In genomic region chr5:114286102-114286501, GRCm38 (mm10) we compare ENCODE assay signal across 20 mouse cellular contexts. TPM values are rescaled to one million over a fixed set of nuclear protein-coding genes. Genes with fewer than 3 reads are reported as not detected.
DNase-seq lines count a peak whose midpoint lies in the region; ATAC-seq and TF ChIP-seq lines count a peak whose summit lies in the region.
"Had no signal": no experiment of that assay in that cellular context is flagged by ENCODE, and none has a peak within 500 bp of the region (broad histone marks: within the 10 kb centered on the region; RNA-seq: fewer than 3 reads in every experiment).

No protein-coding gene starts in this region.

- peak; percentile 44 for TF ChIP-seq CTCF in forebrain, postnatal 0 days (IDR thresholded peaks at IDR 0.05; ENCODE audit: low read depth)
- TF ChIP-seq CTCF in liver, embryonic 14.5 days (IDR thresholded peaks at IDR 0.05; ENCODE audit: low read depth), result peak; percentile 73
- peak; percentile 39 to 45; a peak in 3 of 4 replicates for TF ChIP-seq CTCF in CH12.LX (conservative IDR thresholded peaks at IDR 0.05 in 1 of 2, IDR thresholded peaks at IDR 0.05 in 1 of 2; ENCODE audit: low read depth in 2 of 2, low read length in 2 of 2)
- TF ChIP-seq CTCF in brain, embryonic 14.5 days (IDR thresholded peaks at IDR 0.05; ENCODE audit: borderline replicate concordance, extremely low read depth, insufficient read depth, insufficient read length), result peak; percentile 55

- no peak overlapping the region for H3K27ac ChIP-seq in forebrain, postnatal 0 days (ENCODE audit: low read depth, low read length)
- no peak overlapping the region for H3K27ac ChIP-seq in forebrain, embryonic 11.5 days (ENCODE audit: low read depth, low read length)
- H3K27ac ChIP-seq in liver, embryonic 14.5 days, result no peak overlapping the region
- no peak overlapping the region for H3K27ac ChIP-seq in liver, embryonic 12.5 days
- H3K27ac ChIP-seq in CH12.LX (ENCODE audit: insufficient read depth, low read depth), result no peak overlapping the region
- H3K27ac ChIP-seq: heart, embryonic 13.5 days; intestine, embryonic 15.5 days; limb, embryonic 15.5 days; midbrain, embryonic 15.5 days had no signal

- ATAC-seq in forebrain, postnatal 0 days, result no peak
- no peak for ATAC-seq in forebrain, embryonic 11.5 days (replicated peaks; ENCODE audit: low FRiP score)
- ATAC-seq in liver, embryonic 14.5 days (ENCODE audit: insufficient read depth), result no peak
- ATAC-seq in liver, embryonic 12.5 days, result no peak
- no peak for ATAC-seq in frontal cortex, adult (ENCODE audit: low TSS enrichment)
- ATAC-seq: intestine, embryonic 15.5 days; midbrain, embryonic 15.5 days had no signal

- no peaks in the 10 kb centered on the region; the same call in 1 of the 2 replicates for H3K27me3 ChIP-seq in forebrain, postnatal 0 days (ENCODE audit: insufficient read depth, low read length)
- H3K27me3 ChIP-seq in forebrain, embryonic 11.5 days (ENCODE audit: control insufficient read depth, insufficient read depth, low read length), result peaks cover 7% of the 10 kb centered on the region; the same call in 1 of the 2 replicates
- H3K27me3 ChIP-seq in liver, embryonic 14.5 days (ENCODE audit: control insufficient read depth, insufficient read depth, low read length), result no peaks in the 10 kb centered on the region; the same call in 1 of the 2 replicates
- peaks cover 35% of the 10 kb centered on the region for H3K27me3 ChIP-seq in liver, embryonic 12.5 days (replicated peaks)
- H3K27me3 ChIP-seq in CH12.LX (replicated peaks), result no peaks in the 10 kb centered on the region
- H3K27me3 ChIP-seq: limb, embryonic 15.5 days had no signal

- in situ Hi-C loops in CH12.LX (cut with MboI; ENCODE audit: low pct_ligation_motif_present, low pct_unique_long_range_greater_than_20kb, low sequenced_read_pairs), result no loop called here

- dilution Hi-C loops in CH12.LX (cut with MboI; ENCODE audit: extremely low pct_ligation_motif_present, extremely low pct_unique_long_range_greater_than_20kb, low sequenced_read_pairs), result no loop called here

- no peak for TF ChIP-seq POLR2A in CH12.LX (IDR thresholded peaks at IDR 0.05; ENCODE audit: low read depth, low read length)
- no peak for TF ChIP-seq POLR2A in brain, embryonic 14.5 days (IDR thresholded peaks at IDR 0.05; ENCODE audit: borderline replicate concordance, extremely low read depth, insufficient read depth, insufficient read length, poor library complexity, severe bottlenecking)

- DNase-seq in forebrain, postnatal 0 days, result no peak
- DNase-seq in forebrain, embryonic 11.5 days (ENCODE audit: low spot score), result no peak
- no peak for DNase-seq in liver, embryonic 14.5 days (ENCODE audit: low read depth in 3 of 3, low spot score in 3 of 3)
- no peak for DNase-seq in CH12.LX (ENCODE audit: extremely low read depth)
- no peak for DNase-seq in brain, embryonic 14.5 days (ENCODE audit: low read depth)
- DNase-seq in frontal cortex, adult 2 months (ENCODE audit: extremely low spot score in 1 of 2, low spot score in 1 of 2), result no peak
- DNase-seq: adrenal gland, postnatal 10 days; cerebellum, postnatal 25 days; gastrocnemius, postnatal 25 days; kidney, postnatal 4 days; right cerebral cortex, postnatal 4 days; thymus, postnatal 4 days had no signal

- no peak overlapping the region for H3K4me2 ChIP-seq in forebrain, postnatal 0 days (ENCODE audit: low read depth)
- H3K4me2 ChIP-seq in forebrain, embryonic 11.5 days (ENCODE audit: low read depth, low read length, severe bottlenecking), result no peak overlapping the region
- H3K4me2 ChIP-seq in liver, embryonic 14.5 days (ENCODE audit: low read depth), result no peak overlapping the region
- H3K4me2 ChIP-seq in liver, embryonic 12.5 days, result no peak overlapping the region
- no peak overlapping the region for H3K4me2 ChIP-seq in CH12.LX (ENCODE audit: insufficient read depth, low read depth, poor library complexity, severe bottlenecking)
- H3K4me2 ChIP-seq: forebrain, embryonic 13.5 days; heart, embryonic 13.5 days; intestine, embryonic 15.5 days; limb, embryonic 15.5 days; midbrain, embryonic 15.5 days had no signal

- WGBS in forebrain, postnatal 0 days, result 84% methylated on average over 4 of the region's 4 CpGs
- WGBS in forebrain, embryonic 11.5 days, result 86% methylated on average over 4 of the region's 4 CpGs
- 41% methylated on average over 4 of the region's 4 CpGs for WGBS in liver, embryonic 14.5 days (ENCODE audit: insufficient replicate concordance)
- 63% methylated on average over 4 of the region's 4 CpGs for WGBS in liver, embryonic 12.5 days (ENCODE audit: insufficient replicate concordance)

- no peaks in the 10 kb centered on the region for H3K79me2 ChIP-seq in CH12.LX (replicated peaks; ENCODE audit: control insufficient read depth, extremely low read depth, insufficient read depth, poor library complexity, severe bottlenecking)

- no peaks in the 10 kb centered on the region for H3K9me3 ChIP-seq in forebrain, postnatal 0 days (ENCODE audit: low read length)
- H3K9me3 ChIP-seq in forebrain, embryonic 11.5 days (ENCODE audit: control insufficient read depth, low read length), result no peaks in the 10 kb centered on the region
- no peaks in the 10 kb centered on the region for H3K9me3 ChIP-seq in liver, embryonic 14.5 days (ENCODE audit: control insufficient read depth, low read length)
- H3K9me3 ChIP-seq in liver, embryonic 12.5 days (replicated peaks), result no peaks in the 10 kb centered on the region
- no peaks in the 10 kb centered on the region for H3K9me3 ChIP-seq in CH12.LX (replicated peaks; ENCODE audit: low read length)
- H3K9me3 ChIP-seq: forebrain, embryonic 13.5 days; heart, embryonic 13.5 days; intestine, embryonic 15.5 days; limb, embryonic 15.5 days; midbrain, embryonic 15.5 days had no signal

- TF ChIP-seq EP300 in liver, embryonic 14.5 days (IDR thresholded peaks at IDR 0.05; ENCODE audit: low read depth), result no peak
- no peak for TF ChIP-seq EP300 in CH12.LX (IDR thresholded peaks at IDR 0.05; ENCODE audit: low read length)

- TF ChIP-seq RAD21 in CH12.LX (IDR thresholded peaks at IDR 0.05; ENCODE audit: low read depth, low read length), result no peak

- H3K9ac ChIP-seq in forebrain, postnatal 0 days, result no peak overlapping the region
- no peak overlapping the region for H3K9ac ChIP-seq in forebrain, embryonic 11.5 days (ENCODE audit: low read length)
- H3K9ac ChIP-seq in liver, embryonic 14.5 days (replicated peaks), result no peak overlapping the region
- H3K9ac ChIP-seq in liver, embryonic 12.5 days, result no peak overlapping the region
- H3K9ac ChIP-seq in CH12.LX (ENCODE audit: insufficient read depth, low read depth), result no peak overlapping the region
- H3K9ac ChIP-seq: forebrain, embryonic 13.5 days; heart, embryonic 13.5 days; intestine, embryonic 15.5 days; limb, embryonic 15.5 days; midbrain, embryonic 15.5 days had no signal

- no peak overlapping the region for H3K4me3 ChIP-seq in forebrain, postnatal 0 days (ENCODE audit: low read depth, low read length)
- no peak overlapping the region for H3K4me3 ChIP-seq in forebrain, embryonic 11.5 days (ENCODE audit: low read depth, low read length)
- no peak overlapping the region for H3K4me3 ChIP-seq in liver, embryonic 14.5 days (ENCODE audit: insufficient read depth in 1 of 2, low read depth in 2 of 2, low read length in 2 of 2)
- H3K4me3 ChIP-seq in liver, embryonic 12.5 days, result no peak overlapping the region
- H3K4me3 ChIP-seq in CH12.LX (replicated peaks in 1 of 3; ENCODE audit: low read depth in 2 of 3, low read length in 2 of 3, poor library complexity in 1 of 3), result no peak overlapping the region
- H3K4me3 ChIP-seq: forebrain, embryonic 13.5 days; heart, embryonic 13.5 days; intestine, embryonic 15.5 days; limb, embryonic 15.5 days; midbrain, embryonic 15.5 days had no signal

- peaks cover 4% of the 10 kb centered on the region; the same call in 1 of the 2 replicates for H3K4me1 ChIP-seq in forebrain, postnatal 0 days (ENCODE audit: insufficient read depth)
- peaks cover 4% of the 10 kb centered on the region; the same call in 1 of the 2 replicates for H3K4me1 ChIP-seq in forebrain, embryonic 11.5 days (replicated peaks; ENCODE audit: control insufficient read depth, insufficient read depth, low read length)
- H3K4me1 ChIP-seq in liver, embryonic 14.5 days (replicated peaks; ENCODE audit: control insufficient read depth in 2 of 2, insufficient read depth in 2 of 2, low read length in 1 of 2), result no peaks in the 10 kb centered on the region
- no peaks in the 10 kb centered on the region for H3K4me1 ChIP-seq in liver, embryonic 12.5 days
- H3K4me1 ChIP-seq in CH12.LX (ENCODE audit: control insufficient read depth in 1 of 2, insufficient read depth in 2 of 2), result peaks cover 0 to 17% of the 10 kb centered on the region in 2 experiments; a peak in 2 of 4 replicates
- H3K4me1 ChIP-seq: heart, embryonic 13.5 days; intestine, embryonic 15.5 days; limb, embryonic 15.5 days had no signal

- no peaks in the 10 kb centered on the region for H3K36me3 ChIP-seq in forebrain, postnatal 0 days (ENCODE audit: insufficient read depth)
- H3K36me3 ChIP-seq in forebrain, embryonic 11.5 days (ENCODE audit: control insufficient read depth, insufficient read depth, low read length), result no peaks in the 10 kb centered on the region
- H3K36me3 ChIP-seq in liver, embryonic 14.5 days (replicated peaks; ENCODE audit: control insufficient read depth, insufficient read depth, low read depth), result no peaks in the 10 kb centered on the region
- no peaks in the 10 kb centered on the region for H3K36me3 ChIP-seq in liver, embryonic 12.5 days
- no peaks in the 10 kb centered on the region for H3K36me3 ChIP-seq in CH12.LX (replicated peaks in 1 of 2; ENCODE audit: control insufficient read depth in 1 of 2, insufficient read depth in 1 of 2, low read length in 1 of 2)
- H3K36me3 ChIP-seq: heart, embryonic 13.5 days; intestine, embryonic 15.5 days; limb, embryonic 15.5 days; midbrain, embryonic 15.5 days had no signal

RNA-seq across cellular contexts. Expression of gene Myo1h, which starts 2.9 kb away (rescaled TPM):
- total RNA-seq in forebrain, postnatal 0 days (2014; rRNA removed), result 0.67 and 0.77 TPM in 2 replicates
- polyA plus RNA-seq in forebrain, postnatal 0 days (2015; fragmentation: Nextera tagmentation; extraction: Ambion mirVana), result 0.44 and 0.63 TPM in 2 replicates
- polyA plus RNA-seq in forebrain, embryonic 11.5 days (2014; fragmentation: Nextera tagmentation; extraction: Ambion mirVana), result 0.91 and 0.97 TPM in 2 replicates
- polyA plus RNA-seq in liver, embryonic 14.5 days (2012; rRNA removed), result 0.14 and 0.19 TPM in 2 replicates
- 0.11 and 0.44 TPM in 2 replicates for polyA plus RNA-seq in liver, embryonic 14.5 days (2014; fragmentation: Nextera tagmentation; extraction: Ambion mirVana)
- polyA plus RNA-seq in liver, embryonic 12.5 days (2016; fragmentation: Nextera tagmentation; extraction: Ambion mirVana), result 0.38 and 0.56 TPM in 2 replicates
- total RNA-seq in CH12.LX (2012; rRNA removed) (3.9 and 4.4 TPM in 2 replicates), CH12.LX (2014; rRNA removed) (1.1 and 1.3 TPM in 2 replicates)
- polyA plus RNA-seq in CH12.LX (2012; ENCODE audit: insufficient read length, low read depth), result 1.8 and 2.6 TPM in 2 replicates
- 0.37 and 0.47 TPM in 2 replicates for polyA plus RNA-seq in brain, embryonic 14.5 days (2012; rRNA removed)
- 2.2 and 2.4 TPM in 2 replicates for polyA plus RNA-seq in frontal cortex, adult 2 months (2012; rRNA removed)

RNA-seq across cellular contexts. Expression of gene Foxn4, which starts 12.5 kb away (rescaled TPM):
- 0.62 and 0.67 TPM in 2 replicates for total RNA-seq in forebrain, postnatal 0 days (2014; rRNA removed)
- 0.52 and 0.76 TPM in 2 replicates for polyA plus RNA-seq in forebrain, postnatal 0 days (2015; fragmentation: Nextera tagmentation; extraction: Ambion mirVana)
- polyA plus RNA-seq in forebrain, embryonic 11.5 days (2014; fragmentation: Nextera tagmentation; extraction: Ambion mirVana), result 0.25 and 0.60 TPM in 2 replicates
- not detected in 2 replicates for polyA plus RNA-seq in liver, embryonic 14.5 days (2012; rRNA removed)
- not detected in 2 replicates for polyA plus RNA-seq in liver, embryonic 14.5 days (2014; fragmentation: Nextera tagmentation; extraction: Ambion mirVana)
- polyA plus RNA-seq in liver, embryonic 12.5 days (2016; fragmentation: Nextera tagmentation; extraction: Ambion mirVana), result not detected in 2 replicates
- not detected in 2 replicates for total RNA-seq in CH12.LX (2012; rRNA removed)
- not detected in 2 replicates for total RNA-seq in CH12.LX (2014; rRNA removed)
- polyA plus RNA-seq in CH12.LX (2012; ENCODE audit: insufficient read length, low read depth), result 0.23 and 0.34 TPM in 2 replicates
- polyA plus RNA-seq in brain, embryonic 14.5 days (2012; rRNA removed), result 0.68 and 1.1 TPM in 2 replicates
- polyA plus RNA-seq in frontal cortex, adult 2 months (2012; rRNA removed), result not detected in 2 replicates
- total RNA-seq: adrenal gland, postnatal 10 days; gastrocnemius, postnatal 25 days; hematopoietic stem cell, adult 5-6 weeks had no signal
- polyA plus RNA-seq: heart, embryonic 13.5 days; intestine, embryonic 15.5 days; limb, embryonic 15.5 days had no signal
